Mouse (Mus musculus) cerebral cortex, adult 2 months (tissue): ENCODE results near the gene Utf1.

Experiments used
- WGBS: fragments of 180-500 bp; shearing (Covaris S2); methylation state at CpG from one replicate; pipeline ENCODE4 v1.1.7; 2018; 5-methylcytosine and 5-hydroxymethylcytosine counted together

Gene Utf1

GRCm38 (mm10) chr7:139943674-139944281 lies at the start of gene Utf1:
Gene Utf1 (plus strand): TSS chr7:139943789.
- WGBS: 1% methylated on average over 59 of the region's 59 CpGs

GRCm38 (mm10) chr7:139894655-139895557 lies 48.7 kb upstream of the Utf1 start, which contains the start of gene Kndc1:
Gene Kndc1 (plus strand): TSS chr7:139894696.
- 1% methylated on average over 50 of the region's 50 CpGs for WGBS

DNA sequence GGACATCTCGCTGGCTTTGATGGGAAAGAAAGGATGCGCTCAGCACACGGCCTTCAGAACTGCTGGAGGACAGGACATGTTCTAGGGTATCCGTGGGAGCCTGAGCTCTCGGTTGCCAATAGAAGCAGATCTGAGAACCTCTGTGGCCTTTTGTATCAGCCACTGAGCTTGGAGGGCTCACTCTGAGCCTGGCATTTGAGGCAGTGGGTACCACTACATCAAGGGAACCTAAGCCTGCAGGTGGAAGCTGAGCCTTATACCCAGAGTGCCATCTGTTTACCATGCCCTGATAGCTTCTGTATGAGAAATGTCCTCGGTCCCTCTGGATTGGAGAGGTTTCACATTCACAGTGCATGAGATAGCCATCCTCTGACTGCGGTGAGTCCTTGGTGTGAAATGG lies 47.3 kb upstream of the Utf1 start:
- 63% methylated on average over 7 of the region's 7 CpGs for WGBS

DNA sequence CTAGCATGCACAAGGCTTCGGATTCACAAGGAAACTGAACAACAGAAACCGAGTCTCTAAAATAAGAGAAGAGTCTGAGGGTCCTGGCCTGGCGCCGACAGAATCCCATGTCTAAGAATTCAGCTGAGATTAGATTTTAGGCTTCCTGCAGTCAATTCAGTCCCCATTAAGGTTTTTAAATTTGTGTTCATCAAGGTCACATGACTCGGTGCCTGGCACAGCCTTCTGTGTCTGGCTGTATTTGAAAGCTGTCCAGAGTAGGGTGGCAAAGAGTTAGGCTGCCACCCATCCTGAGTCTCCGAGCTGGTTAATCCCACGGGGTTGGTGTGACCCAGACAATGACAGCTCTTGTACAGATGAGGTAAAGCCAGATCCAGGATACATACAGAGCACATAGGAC lies 46.8 kb upstream of the Utf1 start:
- 72% methylated on average over 7 of the region's 7 CpGs for WGBS

DNA sequence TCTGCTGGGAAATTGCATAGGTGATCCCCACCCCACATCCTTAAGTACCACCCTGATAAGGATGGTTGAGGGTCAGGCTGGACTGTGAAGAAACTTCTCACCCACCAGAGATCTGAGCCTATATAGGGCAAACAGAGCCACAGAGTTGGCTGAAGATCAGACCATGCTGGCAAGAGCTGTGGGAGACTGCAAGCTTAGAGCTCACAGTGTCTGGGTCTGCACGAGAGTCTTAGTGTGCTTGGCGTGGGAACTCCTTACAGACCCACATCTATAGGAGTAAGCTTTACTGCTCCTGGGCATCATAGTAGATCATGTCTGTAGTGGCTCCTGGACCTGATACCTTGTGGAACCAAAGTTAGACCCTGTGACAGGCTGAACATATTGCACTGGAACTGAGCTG lies 45.0 kb upstream of the Utf1 start:
- WGBS: 42% methylated on average over 2 of the region's 2 CpGs

GRCm38 (mm10) chr7:139899505-139899904 lies 44.1 kb upstream of the Utf1 start:
- 56% methylated on average over 7 of the region's 7 CpGs for WGBS

DNA sequence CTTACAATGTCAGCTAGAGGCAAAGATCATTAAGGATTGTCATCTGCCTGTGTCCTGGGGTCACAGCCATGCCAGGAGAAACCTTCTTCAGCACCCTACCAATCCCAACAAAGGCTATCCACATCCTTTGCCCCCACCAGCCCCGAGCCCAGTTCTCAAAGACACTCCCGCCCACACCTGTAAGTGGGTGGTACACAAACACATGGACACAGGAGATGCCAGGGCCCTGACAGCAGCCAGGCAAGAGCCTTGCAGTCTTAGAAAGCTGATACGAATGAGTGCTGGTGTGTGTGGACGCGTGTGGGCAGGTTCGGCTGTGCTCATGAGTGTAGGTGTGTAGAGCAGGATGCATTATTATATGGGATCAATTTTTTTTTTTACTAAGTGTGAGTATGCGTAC lies 43.1 kb upstream of the Utf1 start:
- WGBS: 59% methylated on average over 7 of the region's 7 CpGs

- WGBS: 68% methylated on average over 6 of the region's 6 CpGs
Observed at GRCm38 (mm10) chr7:139900896-139901295, 42.7 kb upstream of the Utf1 start.

DNA sequence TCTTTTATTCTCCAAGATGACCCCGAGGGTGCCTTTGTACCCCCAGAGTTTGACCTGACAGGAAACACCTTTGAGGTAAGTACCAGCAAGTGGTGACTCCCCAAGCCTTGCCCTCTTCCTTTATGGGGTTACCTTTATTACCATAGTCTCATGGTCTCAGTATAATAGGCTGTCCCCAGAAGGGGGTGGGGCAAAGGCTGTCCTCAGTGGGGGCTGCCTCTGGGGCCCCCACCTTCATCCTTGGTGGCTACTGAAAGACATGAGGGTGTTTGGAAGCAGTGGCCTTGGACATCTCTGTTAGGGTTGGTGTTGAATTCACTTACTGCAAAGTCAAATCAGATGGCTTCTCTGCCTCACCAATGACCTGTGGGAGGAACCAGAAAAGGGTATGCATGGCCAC lies 41.6 kb upstream of the Utf1 start:
- 48% methylated on average over 1 of the region's 1 CpGs for WGBS

DNA sequence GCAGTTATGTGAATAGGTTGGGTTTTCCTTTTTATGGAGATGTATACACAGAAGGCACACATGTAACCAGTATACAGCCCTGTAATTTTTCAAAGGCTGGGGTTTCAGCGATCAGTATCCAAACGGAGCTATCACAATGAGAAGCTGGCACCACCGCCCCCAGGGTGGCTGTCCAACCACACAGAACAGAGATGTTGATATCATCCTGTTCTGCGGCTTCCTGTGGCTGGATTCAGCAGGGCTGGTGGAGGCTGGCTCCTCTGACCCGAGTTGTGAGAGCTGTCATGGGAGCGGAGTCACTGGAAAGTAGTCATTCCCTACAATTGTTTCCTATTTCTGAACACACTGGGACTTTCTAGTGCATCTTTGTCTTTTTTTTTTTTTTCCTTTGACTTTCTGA lies 38.3 kb upstream of the Utf1 start:
- WGBS: 52% methylated on average over 6 of the region's 6 CpGs

- 24% methylated on average over 6 of the region's 6 CpGs for WGBS
Observed at GRCm38 (mm10) chr7:139905661-139906060, 37.9 kb upstream of the Utf1 start.

DNA sequence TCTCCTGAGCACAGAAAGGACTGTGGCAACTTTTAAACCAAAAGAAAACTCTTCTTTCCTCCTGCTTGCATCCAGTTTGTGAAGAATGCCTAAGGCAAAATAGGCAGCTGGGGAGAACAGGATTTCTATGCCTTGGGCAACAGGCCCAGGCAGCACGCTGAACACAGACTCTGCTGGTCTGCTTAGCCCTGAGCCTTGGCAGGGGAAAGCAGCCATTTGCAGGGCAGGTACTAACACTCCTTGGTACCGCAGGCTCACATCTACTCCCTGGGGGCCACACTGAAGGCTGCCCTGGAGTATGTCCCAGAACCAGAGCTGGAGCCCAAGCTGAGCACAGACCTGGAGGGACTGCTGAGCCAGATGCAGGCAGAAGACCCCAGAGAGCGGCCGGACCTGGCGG lies 35.4 kb upstream of the Utf1 start:
- 51% methylated on average over 5 of the region's 5 CpGs for WGBS

DNA sequence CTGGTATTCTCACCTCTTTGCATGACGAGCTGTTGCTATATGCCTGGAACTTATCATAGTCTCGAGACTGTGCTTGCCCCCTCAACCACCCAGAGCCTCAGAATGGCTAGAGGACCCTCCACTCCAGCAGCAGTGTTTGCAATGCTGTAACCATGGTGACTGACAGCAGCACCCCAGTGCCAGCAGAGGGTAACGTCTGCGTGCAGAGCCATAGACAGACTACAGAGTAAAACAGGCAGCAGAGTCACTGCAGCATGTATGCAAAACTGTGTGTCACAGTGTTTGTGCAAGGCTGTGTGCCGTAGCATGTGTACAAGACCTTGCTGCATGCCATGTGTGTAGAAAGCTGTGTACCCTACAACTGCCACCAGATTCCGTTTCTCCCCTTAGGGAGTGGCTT lies 34.1 kb upstream of the Utf1 start:
- 63% methylated on average over 6 of the region's 6 CpGs for WGBS

- WGBS: 74% methylated on average over 11 of the region's 11 CpGs
Observed at GRCm38 (mm10) chr7:139910204-139910835, 33.3 kb upstream of the Utf1 start.

DNA sequence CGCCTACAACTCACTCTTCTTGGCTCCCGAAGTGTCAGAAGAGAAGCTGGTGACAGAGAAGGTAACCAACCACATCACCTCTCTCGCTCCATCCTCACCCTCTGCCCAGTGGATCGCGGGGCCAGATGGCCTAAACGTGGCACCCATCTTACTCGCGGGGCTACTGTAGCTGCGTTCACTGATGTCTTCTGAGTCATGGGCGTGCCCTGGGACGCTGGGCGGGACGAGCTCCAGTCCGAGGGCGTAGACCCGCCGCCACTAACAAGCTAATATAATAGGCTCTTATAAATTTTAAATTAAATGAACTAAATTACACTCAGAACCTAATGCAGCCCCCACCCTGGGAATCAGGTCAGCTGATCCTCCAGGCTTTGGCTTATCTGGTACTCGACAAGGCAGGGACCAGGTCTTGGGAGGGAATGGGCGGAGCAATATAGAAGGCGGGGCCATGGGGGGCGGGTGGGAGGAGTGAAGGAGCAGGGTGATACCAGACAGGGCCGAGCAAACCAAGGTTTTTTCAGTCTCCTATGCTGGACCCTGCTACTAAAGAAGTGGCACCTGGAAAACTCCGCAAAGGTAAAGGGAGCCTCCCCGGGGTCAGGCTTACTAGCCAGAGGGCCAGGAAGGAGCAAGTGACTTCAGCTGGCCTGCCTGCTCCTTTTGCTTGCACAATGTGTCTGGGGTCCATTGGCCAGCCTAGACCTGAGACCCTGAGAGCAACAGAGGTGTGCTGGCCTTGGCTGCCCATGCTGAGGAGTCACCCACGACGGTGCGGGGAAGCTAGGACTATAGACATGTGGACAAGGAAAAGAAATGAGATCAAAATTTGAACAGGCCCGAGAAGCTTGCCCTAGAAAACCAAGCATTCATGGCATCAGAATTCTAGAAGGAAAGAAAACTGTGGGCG lies 29.2 kb upstream of the Utf1 start:
- 37% methylated on average over 29 of the region's 29 CpGs for WGBS

DNA sequence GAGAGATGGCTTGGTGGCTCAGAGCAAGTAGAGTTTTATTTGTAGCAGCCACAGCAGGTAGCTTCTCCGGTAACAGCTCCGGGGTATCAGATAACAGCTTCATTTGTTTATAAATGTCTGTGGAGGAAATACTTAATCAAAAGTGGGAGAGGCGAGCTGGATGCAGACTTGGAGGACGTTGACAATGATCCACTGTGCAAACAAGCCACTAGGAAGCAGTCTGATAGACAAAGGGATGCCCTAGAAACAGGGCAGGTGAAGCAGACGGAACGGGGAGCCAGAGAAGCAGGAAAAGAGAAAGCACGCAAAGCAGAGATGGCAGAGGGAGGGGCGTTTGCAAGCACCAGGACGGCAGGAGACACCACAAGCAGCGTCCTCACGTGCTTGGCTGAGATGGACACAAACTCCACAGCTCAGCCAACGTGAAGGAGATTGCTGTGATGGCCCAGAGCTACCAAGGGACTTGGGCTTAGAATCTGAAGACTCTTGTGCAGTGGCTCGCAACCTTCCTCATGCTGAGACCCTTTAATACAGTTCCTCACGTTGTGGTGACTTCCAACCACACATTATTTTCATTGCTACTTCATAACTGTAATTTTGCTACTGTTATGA lies 27.8 kb upstream of the Utf1 start:
- 18% methylated on average over 14 of the region's 14 CpGs for WGBS

DNA sequence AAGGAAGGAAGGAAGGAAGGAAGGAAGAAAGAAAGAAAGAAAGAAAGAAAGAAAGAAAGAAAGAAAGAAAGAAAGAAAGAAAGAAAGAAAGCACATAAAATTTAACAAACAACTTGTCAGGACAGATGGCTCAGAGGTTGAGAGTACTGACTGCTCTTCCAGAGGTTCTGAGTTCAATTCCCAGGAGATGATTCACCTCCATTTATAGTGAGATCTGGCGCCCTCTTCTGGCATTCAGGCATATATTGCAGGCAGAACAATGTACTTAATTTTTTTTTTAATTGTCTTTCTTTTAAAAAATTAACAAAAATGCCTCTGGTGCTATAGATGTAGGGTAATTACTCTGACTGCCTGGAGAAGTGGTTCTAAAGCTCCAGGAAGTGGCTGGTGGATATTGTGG lies 27.2 kb upstream of the Utf1 start:
- WGBS: 0% methylated on average over 1 of the region's 1 CpGs

GRCm38 (mm10) chr7:139918262-139918661 lies 25.3 kb upstream of the Utf1 start:
- WGBS: 61% methylated on average over 4 of the region's 4 CpGs

DNA sequence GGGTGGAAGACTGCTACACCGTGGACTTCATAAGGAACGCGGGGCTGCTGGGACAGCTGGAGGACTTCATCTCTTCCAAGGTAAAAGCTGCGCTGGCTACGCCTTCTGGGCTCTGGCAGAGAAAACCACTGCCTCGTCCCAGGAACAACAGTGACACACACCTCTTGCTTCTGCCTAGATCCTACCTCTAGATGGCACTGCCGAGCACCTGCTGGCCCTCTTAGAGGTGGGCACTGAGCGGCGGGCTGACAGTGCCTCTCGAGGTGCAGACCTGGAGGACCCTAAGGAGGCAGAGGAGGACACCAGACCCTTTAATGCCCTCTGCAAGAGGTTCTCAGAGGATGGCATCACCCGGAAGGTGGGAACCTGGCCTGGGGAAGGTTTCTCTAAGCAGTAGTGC lies 12.9 kb upstream of the Utf1 start:
- WGBS: 42% methylated on average over 11 of the region's 11 CpGs

DNA sequence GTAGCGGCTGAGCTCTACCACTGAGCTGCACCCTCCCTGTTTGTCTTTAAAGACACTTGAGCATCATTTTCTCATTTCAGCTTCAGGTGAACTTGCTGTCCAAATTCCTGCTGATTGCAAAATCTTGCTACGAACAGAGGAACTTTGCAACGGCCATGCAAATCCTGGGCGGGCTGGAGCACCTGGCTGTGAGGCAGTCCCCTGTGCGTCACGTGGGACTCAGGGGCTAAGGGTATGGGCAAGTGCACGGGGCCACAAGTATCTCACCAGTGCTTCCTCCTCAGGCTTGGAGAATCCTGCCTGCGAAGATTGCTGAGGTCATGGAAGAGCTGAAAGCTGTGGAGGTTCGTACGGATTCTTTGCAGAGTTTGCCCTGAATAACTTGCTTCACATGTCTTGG lies 6.9 kb upstream of the Utf1 start:
- 92% methylated on average over 10 of the region's 10 CpGs for WGBS

DNA sequence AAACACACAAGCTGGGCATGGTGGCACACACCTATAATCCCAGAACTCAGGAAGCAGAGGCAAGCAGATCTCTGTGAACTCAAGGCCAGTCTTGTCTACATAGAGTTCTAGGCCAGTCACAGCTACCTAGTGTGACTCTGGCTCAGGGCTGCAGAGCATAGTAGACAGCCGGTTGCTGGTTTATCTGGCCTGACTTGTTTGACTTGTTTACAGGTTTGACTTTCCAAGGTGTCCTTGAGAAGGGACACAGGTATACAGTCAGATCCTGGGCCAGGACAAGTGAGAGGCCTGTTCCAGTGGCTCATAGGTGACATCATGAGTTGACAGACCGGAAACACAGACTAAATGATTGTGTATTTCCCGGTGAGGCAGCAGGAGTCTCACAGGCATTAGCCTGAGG lies 6.5 kb upstream of the Utf1 start:
- whole genome bisulfite sequencing: 78% methylated on average over 3 of the region's 3 CpGs
